Mouse (Mus musculus) kidney, postnatal 0 days (tissue): ENCODE data around the gene Man1c1. TPM values are rescaled to one million over a fixed set of nuclear protein-coding genes. Genes with fewer than 3 reads are reported as not detected.

Experiments used
- ATAC-seq: fragments of 200-750 bp; cut with Nextera tagmentation; replicated peaks from 2 replicates; pipeline ENCODE4 v1.8.0; 2017; ENCODE audit warnings: low read depth, moderate number of reproducible peaks, moderate TSS enrichment, moderate library complexity; ENCODE audit not compliant: low FRiP score
- DNase-seq: peaks from one replicate; pipeline ENCODE4 v3.0.0-alpha.2; 2016; ENCODE audit warnings: low spot score
- H3K27ac ChIP-seq: fragments of 300-500 bp; sonication (generic); 2 replicates; pipeline ENCODE4 v1.5.1; 2014; ENCODE audit warnings: mild to moderate bottlenecking
- H3K27me3 ChIP-seq: fragments of 300-500 bp; sonication (generic); 2 replicates; pipeline ENCODE4 v1.6.1; 2014; ENCODE audit warnings: low read length, mixed read lengths; ENCODE audit not compliant: insufficient read depth
- H3K36me3 ChIP-seq: fragments of 300-500 bp; sonication (generic); 2 replicates; pipeline ENCODE4 v1.6.1; 2014; ENCODE audit warnings: low read length, mixed read lengths; ENCODE audit not compliant: insufficient read depth
- H3K4me1 ChIP-seq: fragments of 300-500 bp; sonication (generic); replicated peaks from 2 replicates; pipeline ENCODE4 v1.6.1; 2014; ENCODE audit warnings: antibody characterized with exemption, low read length, mixed read lengths; ENCODE audit not compliant: insufficient read depth
- H3K4me2 ChIP-seq: fragments of 300-500 bp; sonication (generic); 2 replicates; pipeline ENCODE4 v1.6.1; 2014; ENCODE audit warnings: mild to moderate bottlenecking, low read length, moderate library complexity, mixed read lengths
- H3K4me3 ChIP-seq: fragments of 300-500 bp; sonication (generic); replicated peaks from 2 replicates; pipeline ENCODE4 v1.5.1; 2014; ENCODE audit warnings: low read depth, low read length
- H3K9ac ChIP-seq: fragments of 300-500 bp; sonication (generic); 2 replicates; pipeline ENCODE4 v1.6.1; 2014; ENCODE audit warnings: low read depth, low read length
- H3K9me3 ChIP-seq: fragments of 300-500 bp; sonication (generic); replicated peaks from 2 replicates; pipeline ENCODE4 v1.6.1; 2016; ENCODE audit warnings: low read length, inconsistent platforms, mixed read lengths
- CTCF ChIP-seq: IDR thresholded peaks from 2 replicates; pipeline ENCODE4 v1.5.1; 2016; ENCODE audit warnings: antibody characterized with exemption, low read depth, mild to moderate bottlenecking, moderate library complexity
- WGBS: fragments of 180-500 bp; shearing (Covaris S2); extraction: QIAGEN DNeasy Blood & Tissue Kit; methylation state at CpG from one replicate; pipeline ENCODE4 v1.1.7; 2014; 5-methylcytosine and 5-hydroxymethylcytosine counted together
- polyA plus RNA-seq: library from polyadenylated mRNA; unstranded; fragments of >200 nt; fragmentation: Nextera tagmentation; extraction: Ambion mirVana; gene quantifications from 2 replicates; pipeline ENCODE4 v1.2.1, GENCODE M21; 2015

The Man1c1 gene
- polyA plus RNA-seq, 1 experiment from 2014 or later, result 3.2 TPM

GRCm38 (mm10) chr4:134693202-134693940 lies 10.7 kb downstream of the Man1c1 start:
- WGBS, result 75% methylated on average over 9 of the region's 9 CpGs
- no peak for DNase-seq

GRCm38 (mm10) chr4:134692388-134692787 lies 11.7 kb downstream of the Man1c1 start:
- Histone ChIP-seq H3K36me3 (no peaks in the 10 kb centered on the region), H3K9ac (no peak overlapping the region), H3K4me2 (no peak overlapping the region), H3K4me3 (no peak overlapping the region), H3K4me1 (no peaks in the 10 kb centered on the region), H3K27ac (no peak overlapping the region), H3K9me3 (no peaks in the 10 kb centered on the region), H3K27me3 (no peaks in the 10 kb centered on the region)
- ATAC-seq, result no peak
- no peak for DNase-seq
- TF ChIP-seq CTCF, result peak; percentile 20; the same call in 1 of the 2 replicates
- WGBS, result 100% methylated on average over 1 of the region's 1 CpGs

More at GRCm38 (mm10) chr4:134693202-134693940, 10.7 kb downstream of the Man1c1 start:
- Histone ChIP-seq H3K27ac (no peak overlapping the region), H3K4me3 (no peak overlapping the region), H3K27me3 (no peaks in the 10 kb centered on the region), H3K4me2 (no peak overlapping the region), H3K9ac (no peak overlapping the region), H3K4me1 (no peaks in the 10 kb centered on the region), H3K36me3 (no peaks in the 10 kb centered on the region), H3K9me3 (no peaks in the 10 kb centered on the region)
- no peak for ATAC-seq
- no peak for TF ChIP-seq CTCF

GRCm38 (mm10) chr4:134686022-134686661 lies 17.9 kb downstream of the Man1c1 start:
- WGBS, result 31% methylated on average over 13 of the region's 13 CpGs
- H3K9ac ChIP-seq, result no peak overlapping the region
- H3K27ac ChIP-seq, result no peak overlapping the region
- DNase-seq (peak; percentile 39), ATAC-seq (no peak; the same call in 1 of the 2 replicates)
- no peak overlapping the region for H3K4me2 ChIP-seq
- H3K9me3 ChIP-seq, result no peaks in the 10 kb centered on the region
- no peaks in the 10 kb centered on the region for H3K36me3 ChIP-seq
- TF ChIP-seq CTCF, result no peak
- H3K27me3 ChIP-seq, result no peaks in the 10 kb centered on the region
- H3K4me1 ChIP-seq, result peaks cover 12% of the 10 kb centered on the region
- no peak overlapping the region for H3K4me3 ChIP-seq

GRCm38 (mm10) chr4:134684637-134685338 lies 19.3 kb downstream of the Man1c1 start:
- no peak overlapping the region for H3K4me2 ChIP-seq
- H3K9ac ChIP-seq, result no peak overlapping the region
- ATAC-seq (no peak), DNase-seq (no peak)
- H3K36me3 ChIP-seq, result no peaks in the 10 kb centered on the region
- H3K27ac ChIP-seq, result no peak overlapping the region
- H3K4me3 ChIP-seq, result no peak overlapping the region
- TF ChIP-seq CTCF, result peak; percentile 45
- H3K27me3 ChIP-seq, result no peaks in the 10 kb centered on the region
- H3K4me1 ChIP-seq, result peaks cover 12% of the 10 kb centered on the region
- WGBS, result 85% methylated on average over 9 of the region's 9 CpGs
- no peaks in the 10 kb centered on the region for H3K9me3 ChIP-seq

- peaks cover 12% of the 10 kb centered on the region for H3K4me1 ChIP-seq
- H3K9ac ChIP-seq, result no peak overlapping the region
- H3K9me3 ChIP-seq, result no peaks in the 10 kb centered on the region
- WGBS, result 19% methylated on average over 8 of the region's 8 CpGs
- ATAC-seq (no peak), DNase-seq (peak; percentile 39)
- H3K27me3 ChIP-seq, result no peaks in the 10 kb centered on the region
- peak overlapping the region; percentile 66; the same call in 1 of the 2 replicates for H3K27ac ChIP-seq
- TF ChIP-seq CTCF, result no peak
- H3K4me2 ChIP-seq, result 0 out of 2 replicates have a peak overlapping the region, but pooled peaks have one; percentile 10
- no peaks in the 10 kb centered on the region for H3K36me3 ChIP-seq
- no peak overlapping the region for H3K4me3 ChIP-seq
These were observed 20.2 kb downstream of the Man1c1 start for GRCm38 (mm10) chr4:134683892-134684291.

- H3K27ac ChIP-seq, result peak overlapping the region; percentile 66
- H3K4me1 ChIP-seq, result peaks cover 12% of the 10 kb centered on the region
- H3K4me3 ChIP-seq, result no peak overlapping the region
- TF ChIP-seq CTCF, result no peak
- no peaks in the 10 kb centered on the region for H3K27me3 ChIP-seq
- H3K9me3 ChIP-seq, result no peaks in the 10 kb centered on the region
- peak overlapping the region; percentile 29; the same call in 1 of the 2 replicates for H3K4me2 ChIP-seq
- H3K9ac ChIP-seq, result peak overlapping the region; percentile 31; the same call in 1 of the 2 replicates
- no peaks in the 10 kb centered on the region for H3K36me3 ChIP-seq
- DNase-seq, result peak; percentile 76
- 4% methylated on average over 13 of the region's 13 CpGs for WGBS
- no peak for ATAC-seq
These were observed 21.1 kb downstream of the Man1c1 start for GRCm38 (mm10) chr4:134683008-134683407.
